Mouse (Mus musculus): ENCODE measurements around the gene Ptcd2.

DNA sequence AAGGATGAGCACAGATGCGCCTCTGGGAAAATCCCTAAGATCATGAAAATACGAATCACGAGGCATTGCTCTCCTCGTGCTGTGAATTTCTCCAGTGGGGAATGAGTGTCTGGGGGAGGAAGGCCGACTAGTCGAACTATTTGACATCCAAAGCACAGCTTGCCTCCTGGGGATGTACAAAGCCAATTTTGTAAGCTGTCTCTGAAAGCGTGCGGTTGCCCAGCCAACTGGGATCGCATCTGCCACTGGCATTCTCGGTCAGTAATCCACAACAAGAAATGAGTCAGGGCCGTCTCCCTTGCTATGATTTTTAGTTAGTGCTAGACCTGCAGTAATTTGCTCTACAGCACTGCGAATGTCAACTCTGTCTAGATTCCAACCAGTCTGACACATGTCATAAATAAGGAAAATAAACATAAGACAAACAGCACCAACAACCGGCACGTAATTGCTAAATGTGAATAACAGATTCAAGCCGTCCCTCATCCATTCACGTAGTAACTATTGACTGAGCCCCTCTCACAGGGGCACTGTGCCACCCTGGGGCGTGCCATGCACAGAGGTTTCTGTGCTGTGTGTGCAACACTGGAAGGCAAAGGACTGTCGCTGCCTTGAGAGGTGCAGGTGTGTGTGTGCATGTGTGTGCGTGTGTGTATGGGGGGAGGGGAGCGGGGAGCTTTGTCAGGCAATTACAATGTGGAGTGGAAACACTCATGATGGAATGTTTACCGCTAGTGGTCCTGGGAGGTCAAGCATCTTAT is 59.9 kb downstream of the Ptcd2 start:
- TF ChIP-seq MYOD1 (IDR thresholded peaks at IDR 0.05; ENCODE audit: control insufficient read depth, insufficient read length, low read depth) (no peak), USF1 (IDR thresholded peaks at IDR 0.05; ENCODE audit: low read depth) (no peak), MYOG (IDR thresholded peaks at IDR 0.05; ENCODE audit: control insufficient read depth, extremely low read depth, insufficient read length) (no peak), CTCF (IDR thresholded peaks at IDR 0.05; ENCODE audit: control insufficient read depth, insufficient read depth, insufficient read length) (no peak)
